Mouse (Mus musculus) CH12.LX (cell line): ENCODE results near the gene Spag7.

Source experiments
- CTCF ChIP-seq, 2 experiments: IDR thresholded peaks in 1 of 2; conservative IDR thresholded peaks in 1 of 2; 2 replicates each; pipeline ENCODE4 v1.5.1; 2011 to 2012; ENCODE audit warnings: low read depth in 2 of 2, low read length in 2 of 2, improper control_type of control experiment in 1 of 2, inconsistent platforms in 1 of 2, mild to moderate bottlenecking in 1 of 2, moderate library complexity in 1 of 2
- EP300 ChIP-seq: IDR thresholded peaks from 2 replicates; pipeline ENCODE4 v1.6.1; 2011; ENCODE audit warnings: low read length, improper control_type of control experiment
- HCFC1 ChIP-seq: IDR thresholded peaks from 2 replicates; pipeline ENCODE4 v1.6.1; 2012; ENCODE audit warnings: low read depth, mild to moderate bottlenecking, inconsistent platforms, low read length, improper control_type of control experiment
- NRF1 ChIP-seq: IDR thresholded peaks from 2 replicates; pipeline ENCODE4 v1.6.1; 2014; ENCODE audit warnings: low read depth, mild to moderate bottlenecking, inconsistent platforms, low read length, improper control_type of control experiment, moderate library complexity
- POLR2AphosphoS2 ChIP-seq: IDR thresholded peaks from 2 replicates; pipeline ENCODE4 v1.6.1; 2011; ENCODE audit warnings: low read depth, low read length, improper control_type of control experiment

GRCm38 (mm10) chr11:70668771-70669505 lies at the start of gene Spag7:
- TF ChIP-seq HCFC1 (peak; percentile 68; the same call in 1 of the 2 replicates), POLR2AphosphoS2 (peak; percentile 20; the same call in 1 of the 2 replicates), EP300 (no peak), NRF1 (peak; percentile 48), CTCF (conservative IDR thresholded peaks at IDR 0.05 in 1 of 2, IDR thresholded peaks at IDR 0.05 in 1 of 2; ENCODE audit: low read depth in 2 of 2, low read length in 2 of 2) (no peak)
